Mouse (Mus musculus) limb, embryonic 13.5 days (tissue): ENCODE measurements around the gene Mob2. TPM values are rescaled to one million over a fixed set of nuclear protein-coding genes. Genes with fewer than 3 reads are reported as not detected.

Experiments
- ATAC-seq: fragments of 200-750 bp; cut with Nextera tagmentation; 2 replicates; pipeline ENCODE4 v1.8.0; 2017; ENCODE audit warnings: low read depth, moderate number of reproducible peaks, moderate TSS enrichment; ENCODE audit not compliant: low FRiP score
- H3K27ac ChIP-seq: fragments of 300-500 bp; sonication (generic); 2 replicates; pipeline ENCODE4 v1.5.1; 2015; ENCODE audit warnings: inconsistent platforms, mild to moderate bottlenecking, moderate library complexity
- H3K27me3 ChIP-seq: fragments of 300-500 bp; sonication (generic); 2 replicates; pipeline ENCODE4 v1.6.1; 2015; ENCODE audit warnings: mild to moderate bottlenecking, inconsistent platforms
- H3K36me3 ChIP-seq: fragments of 300-500 bp; sonication (generic); 2 replicates; pipeline ENCODE4 v1.6.1; 2015; ENCODE audit warnings: inconsistent platforms, mild to moderate bottlenecking, moderate library complexity
- H3K4me1 ChIP-seq: fragments of 300-500 bp; sonication (generic); 2 replicates; pipeline ENCODE4 v1.6.1; 2015; ENCODE audit warnings: inconsistent platforms
- H3K4me2 ChIP-seq: fragments of 300-500 bp; sonication (generic); replicated peaks from 2 replicates; pipeline ENCODE4 v1.6.1; 2015; ENCODE audit warnings: inconsistent platforms, mild to moderate bottlenecking, moderate library complexity
- H3K4me3 ChIP-seq: fragments of 300-500 bp; sonication (generic); 2 replicates; pipeline ENCODE4 v1.5.1; 2015; ENCODE audit warnings: moderate library complexity, mild to moderate bottlenecking, inconsistent platforms
- H3K9ac ChIP-seq: fragments of 300-500 bp; sonication (generic); 2 replicates; pipeline ENCODE4 v1.6.1; 2015; ENCODE audit warnings: mild to moderate bottlenecking, inconsistent platforms
- H3K9me3 ChIP-seq: fragments of 300-500 bp; sonication (generic); 2 replicates; pipeline ENCODE4 v1.6.1; 2016; ENCODE audit warnings: inconsistent platforms
- WGBS: fragments of 180-500 bp; shearing (Covaris S2); methylation state at CpG from one replicate; pipeline ENCODE4 v1.1.7; 2015; 5-methylcytosine and 5-hydroxymethylcytosine counted together
- polyA plus RNA-seq: library from polyadenylated mRNA; unstranded; fragments of >200 nt; fragmentation: Nextera tagmentation; extraction: Ambion mirVana; gene quantifications from 2 replicates; pipeline ENCODE4 v1.2.1, GENCODE M21; 2015

Gene Mob2
- polyA plus RNA-seq, 1 experiment from 2014 or later: 70.7 TPM

DNA sequence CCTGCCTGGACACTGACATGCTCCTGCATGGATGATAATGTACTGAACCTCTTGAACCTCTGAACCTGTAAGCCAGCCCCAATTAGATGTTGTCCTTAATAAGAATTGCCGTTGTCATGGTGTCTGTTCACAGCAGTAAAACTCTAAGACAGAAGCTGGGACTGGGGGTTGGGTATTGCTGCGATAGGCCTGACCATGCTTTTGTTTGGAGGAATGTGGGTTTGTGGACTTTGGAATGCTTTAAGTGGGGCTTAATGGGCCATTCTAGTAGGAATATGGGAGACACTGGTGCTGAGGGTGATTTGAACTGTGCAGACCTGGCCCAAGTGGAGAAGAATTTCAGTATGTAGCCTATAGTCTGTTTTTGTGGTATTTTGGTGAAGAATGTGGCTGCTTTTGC is 15.5 kb downstream of the Mob2 start:
- Histone ChIP-seq H3K27me3 (no peaks in the 10 kb centered on the region), H3K27ac (no peak overlapping the region), H3K9ac (no peak overlapping the region), H3K4me2 (no peak overlapping the region), H3K9me3 (no peaks in the 10 kb centered on the region), H3K4me1 (no peaks in the 10 kb centered on the region), H3K4me3 (no peak overlapping the region), H3K36me3 (peaks cover 21% of the 10 kb centered on the region)
- WGBS: 32% methylated on average over 2 of the region's 2 CpGs
- ATAC-seq: no peak

DNA sequence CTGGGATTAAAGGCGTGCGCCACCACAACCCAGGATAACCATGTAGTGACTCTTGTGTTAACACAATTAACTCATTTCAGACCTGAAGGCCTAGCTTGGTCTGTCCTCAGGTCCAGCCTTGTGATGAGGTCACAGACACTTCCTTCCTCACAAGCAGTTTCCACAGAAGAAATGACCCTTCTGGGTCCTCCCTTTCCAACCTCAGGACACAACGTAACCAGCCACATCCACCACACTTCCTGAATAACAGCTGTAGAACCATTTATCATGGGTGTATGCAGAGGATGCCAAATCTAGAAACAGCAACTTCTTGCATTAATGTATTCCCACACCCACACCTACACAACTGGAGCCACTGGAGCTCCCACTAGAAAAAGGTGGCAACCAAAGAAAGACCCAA is 20.1 kb downstream of the Mob2 start:
- Histone ChIP-seq H3K4me1 (peaks cover 2% of the 10 kb centered on the region), H3K4me3 (no peak overlapping the region), H3K27me3 (no peaks in the 10 kb centered on the region), H3K4me2 (no peak overlapping the region), H3K36me3 (0 out of 2 replicates have a peak, but pooled peaks cover 2% of the 10 kb centered on the region), H3K9me3 (no peaks in the 10 kb centered on the region), H3K9ac (no peak overlapping the region), H3K27ac (no peak overlapping the region)
- WGBS: 90% methylated on average over 3 of the region's 3 CpGs
- ATAC-seq: no peak

- ATAC-seq: no peak; the same call in 1 of the 2 replicates
- Histone ChIP-seq H3K27me3 (no peaks in the 10 kb centered on the region), H3K4me3 (no peak overlapping the region), H3K9ac (no peak overlapping the region), H3K4me1 (peaks cover 16% of the 10 kb centered on the region), H3K36me3 (no peaks in the 10 kb centered on the region), H3K4me2 (no peak overlapping the region), H3K9me3 (no peaks in the 10 kb centered on the region), H3K27ac (no peak overlapping the region)
- 67% methylated on average over 4 of the region's 4 CpGs for WGBS
These were observed 23.2 kb downstream of the Mob2 start for GRCm38 (mm10) chr7:142037553-142038170.

GRCm38 (mm10) chr7:142035048-142035811 is 25.6 kb downstream of the Mob2 start:
- Histone ChIP-seq H3K9me3 (no peaks in the 10 kb centered on the region), H3K27ac (no peak overlapping the region), H3K4me1 (peaks cover 16% of the 10 kb centered on the region), H3K4me3 (no peak overlapping the region), H3K9ac (no peak overlapping the region), H3K27me3 (no peaks in the 10 kb centered on the region), H3K36me3 (no peaks in the 10 kb centered on the region), H3K4me2 (no peak overlapping the region)
- 48% methylated on average over 2 of the region's 2 CpGs for WGBS
- ATAC-seq: no peak

- H3K27me3 ChIP-seq: no peaks in the 10 kb centered on the region
- peaks cover 16% of the 10 kb centered on the region for H3K4me1 ChIP-seq
- no peaks in the 10 kb centered on the region for H3K36me3 ChIP-seq
- H3K9me3 ChIP-seq: no peaks in the 10 kb centered on the region
- H3K4me2 ChIP-seq: no peak overlapping the region
- H3K27ac ChIP-seq: no peak overlapping the region
- 74% methylated on average over 2 of the region's 2 CpGs for WGBS
- H3K4me3 ChIP-seq: no peak overlapping the region
- H3K9ac ChIP-seq: no peak overlapping the region
- no peak; the same call in 1 of the 2 replicates for ATAC-seq
These were observed 26.7 kb downstream of the Mob2 start for GRCm38 (mm10) chr7:142034198-142034597.

- no peak for ATAC-seq
- Histone ChIP-seq H3K4me3 (no peak overlapping the region), H3K4me1 (peaks cover 28% of the 10 kb centered on the region), H3K9ac (no peak overlapping the region), H3K4me2 (no peak overlapping the region), H3K9me3 (no peaks in the 10 kb centered on the region), H3K27ac (no peak overlapping the region), H3K36me3 (no peaks in the 10 kb centered on the region), H3K27me3 (no peaks in the 10 kb centered on the region)
These were observed 30.8 kb downstream of the Mob2 start for GRCm38 (mm10) chr7:142030073-142030472.

DNA sequence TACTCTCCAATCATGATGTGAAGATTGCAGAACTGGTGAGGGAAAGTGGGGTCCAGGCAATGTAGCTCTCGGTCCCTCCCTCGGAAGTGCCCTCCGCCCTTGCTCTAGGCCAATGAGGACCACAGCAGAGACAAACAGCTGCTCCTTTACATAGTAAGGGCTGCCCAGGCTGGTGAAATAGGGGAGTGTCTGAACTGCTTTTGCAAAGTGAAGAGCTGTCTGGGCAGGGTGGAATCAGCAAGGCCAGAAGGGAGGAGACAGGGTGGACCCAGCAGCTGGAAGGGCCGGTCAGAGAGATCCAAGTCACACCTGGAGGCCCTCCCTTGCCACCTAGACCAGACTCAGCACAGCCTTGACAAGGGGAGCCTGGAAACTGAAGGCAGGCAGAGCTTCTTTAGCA is 34.9 kb downstream of the Mob2 start:
- no peaks in the 10 kb centered on the region for H3K36me3 ChIP-seq
- WGBS: 52% methylated on average over 4 of the region's 4 CpGs
- ATAC-seq: no peak
- H3K4me2 ChIP-seq: no peak overlapping the region
- peaks cover 34% of the 10 kb centered on the region for H3K4me1 ChIP-seq
- H3K9ac ChIP-seq: peak overlapping the region; percentile 9; the same call in 1 of the 2 replicates
- no peak overlapping the region for H3K4me3 ChIP-seq
- H3K27ac ChIP-seq: 0 out of 2 replicates have a peak overlapping the region, but pooled peaks have one; percentile 28
- H3K27me3 ChIP-seq: no peaks in the 10 kb centered on the region
- no peaks in the 10 kb centered on the region for H3K9me3 ChIP-seq

- WGBS: 75% methylated on average over 2 of the region's 2 CpGs
- Histone ChIP-seq H3K9ac (peak overlapping the region; percentile 9; the same call in 1 of the 2 replicates), H3K9me3 (no peaks in the 10 kb centered on the region), H3K36me3 (no peaks in the 10 kb centered on the region), H3K4me2 (no peak overlapping the region), H3K4me3 (no peak overlapping the region), H3K27me3 (no peaks in the 10 kb centered on the region), H3K27ac (peak overlapping the region; percentile 28; the same call in 1 of the 2 replicates), H3K4me1 (peaks cover 39% of the 10 kb centered on the region)
- ATAC-seq: no peak
These were observed 35.7 kb downstream of the Mob2 start for GRCm38 (mm10) chr7:142025196-142025595.

GRCm38 (mm10) chr7:142020827-142021226 is 40.0 kb downstream of the Mob2 start:
- H3K4me2 ChIP-seq: no peak overlapping the region
- no peak for ATAC-seq
- 68% methylated on average over 3 of the region's 3 CpGs for whole genome bisulfite sequencing

GRCm38 (mm10) chr7:142019699-142020098 is 41.2 kb downstream of the Mob2 start:
- Histone ChIP-seq H3K27me3 (no peaks in the 10 kb centered on the region), H3K36me3 (peaks cover 17% of the 10 kb centered on the region), H3K9ac (no peak overlapping the region), H3K4me2 (no peak overlapping the region), H3K4me1 (peaks cover 27% of the 10 kb centered on the region), H3K9me3 (no peaks in the 10 kb centered on the region), H3K27ac (0 out of 2 replicates have a peak overlapping the region, but pooled peaks have one; percentile 4), H3K4me3 (no peak overlapping the region)
- ATAC-seq: no peak
- WGBS: 53% methylated on average over 2 of the region's 2 CpGs

More at GRCm38 (mm10) chr7:142020827-142021226, 40.0 kb downstream of the Mob2 start:
- Histone ChIP-seq H3K9ac (no peak overlapping the region), H3K36me3 (peaks cover 6% of the 10 kb centered on the region; the same call in 1 of the 2 replicates), H3K27ac (no peak overlapping the region; the same call in 1 of the 2 replicates), H3K9me3 (no peaks in the 10 kb centered on the region), H3K27me3 (no peaks in the 10 kb centered on the region), H3K4me3 (no peak overlapping the region), H3K4me1 (peaks cover 38% of the 10 kb centered on the region)

DNA sequence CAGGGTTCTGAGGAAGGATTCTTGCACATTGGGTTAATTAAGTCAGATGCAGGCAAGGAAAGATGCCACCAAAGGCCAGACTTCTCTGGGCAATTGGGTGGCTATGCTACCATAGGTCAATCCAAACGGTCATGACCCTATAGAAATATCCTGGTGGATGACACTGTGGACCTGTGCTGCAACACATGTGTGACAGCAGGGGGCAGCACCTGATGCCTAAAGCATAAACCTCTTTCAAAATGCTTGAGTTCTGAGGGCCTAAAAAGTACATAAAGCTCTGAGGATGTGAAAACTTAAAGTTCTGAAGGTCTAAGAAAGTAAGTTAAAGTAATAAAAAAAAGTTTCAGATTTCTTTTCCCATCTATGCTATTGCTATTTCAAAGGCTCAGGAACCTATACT is 44.3 kb downstream of the Mob2 start:
- no peak overlapping the region for H3K27ac ChIP-seq
- H3K36me3 ChIP-seq: peaks cover 38% of the 10 kb centered on the region
- H3K4me1 ChIP-seq: peaks cover 20% of the 10 kb centered on the region
- no peaks in the 10 kb centered on the region for H3K27me3 ChIP-seq
- 73% methylated on average over 1 of the region's 1 CpGs for WGBS
- no peak overlapping the region for H3K4me3 ChIP-seq
- H3K9ac ChIP-seq: no peak overlapping the region
- no peak overlapping the region for H3K4me2 ChIP-seq
- ATAC-seq: no peak
- no peaks in the 10 kb centered on the region for H3K9me3 ChIP-seq

- no peaks in the 10 kb centered on the region for H3K4me1 ChIP-seq
- no peak overlapping the region for H3K9ac ChIP-seq
- peaks cover 7% of the 10 kb centered on the region for H3K36me3 ChIP-seq
- H3K4me3 ChIP-seq: no peak overlapping the region
- H3K4me2 ChIP-seq: no peak overlapping the region
- no peak; the same call in 1 of the 2 replicates for ATAC-seq
- H3K9me3 ChIP-seq: no peaks in the 10 kb centered on the region
- 90% methylated on average over 22 of the region's 22 CpGs for WGBS
- no peak overlapping the region for H3K27ac ChIP-seq
- H3K27me3 ChIP-seq: no peaks in the 10 kb centered on the region
These were observed 59.1 kb downstream of the Mob2 start for GRCm38 (mm10) chr7:142001597-142002340.
